Mouse (Mus musculus): Measurements from ENCODE around the gene S100a14. TPM values are rescaled to one million over a fixed set of nuclear protein-coding genes. Genes with fewer than 3 reads are reported as not detected.

S100a14 gene
- polyA plus RNA-seq, 1 experiment from 2014 or later = 0.30 TPM

GRCm38 (mm10) chr3:90576351-90577001 lies 49.8 kb downstream of the S100a14 start:
- Histone ChIP-seq H3K27me3 (ENCODE audit: low read depth, poor library complexity, severe bottlenecking) (no peaks in the 10 kb centered on the region), H3K27ac (no peak overlapping the region), H3K36me3 (no peaks in the 10 kb centered on the region), H3K4me3 (no peak overlapping the region), H3K9me3 (replicated peaks) (no peaks in the 10 kb centered on the region), H3K4me1 (no peaks in the 10 kb centered on the region)
- no peak for DNase-seq (ENCODE audit: low spot score)
- 74% methylated on average over 10 of the region's 10 CpGs for WGBS

Other genes starting within 250 kb of the S100a14 start
- 14.3 and 15.6 TPM in 2 replicates for gene Gatad2b, start 233.7 kb upstream of the S100a14 start, polyA plus RNA-seq (2016; fragmentation: Nextera tagmentation; extraction: Ambion mirVana)
- 37.4 and 41.9 TPM in 2 replicates for gene Slc27a3, start 136.9 kb upstream of the S100a14 start, polyA plus RNA-seq (2016; fragmentation: Nextera tagmentation; extraction: Ambion mirVana)
- gene Ints3, start 93.2 kb upstream of the S100a14 start, polyA plus RNA-seq (2016; fragmentation: Nextera tagmentation; extraction: Ambion mirVana) = 53.3 and 53.5 TPM in 2 replicates
- 3.5 and 4.7 TPM in 2 replicates for gene Npr1, start 61.0 kb upstream of the S100a14 start, polyA plus RNA-seq (2016; fragmentation: Nextera tagmentation; extraction: Ambion mirVana)
- gene Ilf2, start 50.7 kb upstream of the S100a14 start, polyA plus RNA-seq (2016; fragmentation: Nextera tagmentation; extraction: Ambion mirVana) = 374 and 379 TPM in 2 replicates
- gene Snapin, start 35.8 kb upstream of the S100a14 start, polyA plus RNA-seq (2016; fragmentation: Nextera tagmentation; extraction: Ambion mirVana) = 49.1 and 60.3 TPM in 2 replicates
- 175 and 194 TPM in 2 replicates for gene Chtop, start 17.4 kb upstream of the S100a14 start, polyA plus RNA-seq (2016; fragmentation: Nextera tagmentation; extraction: Ambion mirVana)
- gene S100a1, start 12.5 kb upstream of the S100a14 start, polyA plus RNA-seq (2016; fragmentation: Nextera tagmentation; extraction: Ambion mirVana) = 4.6 and 5.3 TPM in 2 replicates
- gene S100a13, start 12.4 kb upstream of the S100a14 start, polyA plus RNA-seq (2016; fragmentation: Nextera tagmentation; extraction: Ambion mirVana) = 8.5 and 10.3 TPM in 2 replicates
- 40.1 and 40.8 TPM in 2 replicates for gene S100a16, start 10.4 kb downstream of the S100a14 start, polyA plus RNA-seq (2016; fragmentation: Nextera tagmentation; extraction: Ambion mirVana)
- 0.98 TPM in 1 of 2 replicates, not detected in the other for gene S100a3, start 33.7 kb downstream of the S100a14 start, polyA plus RNA-seq (2016; fragmentation: Nextera tagmentation; extraction: Ambion mirVana)
- gene S100a2, start 63.4 kb downstream of the S100a14 start, polyA plus RNA-seq (2016; fragmentation: Nextera tagmentation; extraction: Ambion mirVana) = not detected in 2 replicates
- not detected in 2 replicates for gene Gm42674, start 75.0 kb downstream of the S100a14 start, polyA plus RNA-seq (2016; fragmentation: Nextera tagmentation; extraction: Ambion mirVana)
- 0.34 and 0.64 TPM in 2 replicates for gene S100a4, start 76.9 kb downstream of the S100a14 start, polyA plus RNA-seq (2016; fragmentation: Nextera tagmentation; extraction: Ambion mirVana)
- not detected in 2 replicates for gene S100a5, start 81.7 kb downstream of the S100a14 start, polyA plus RNA-seq (2016; fragmentation: Nextera tagmentation; extraction: Ambion mirVana)
- 11.4 and 11.6 TPM in 2 replicates for gene S100a6, start 86.0 kb downstream of the S100a14 start, polyA plus RNA-seq (2016; fragmentation: Nextera tagmentation; extraction: Ambion mirVana)
- not detected in 2 replicates for gene S100a7a, start 127.2 kb downstream of the S100a14 start, polyA plus RNA-seq (2016; fragmentation: Nextera tagmentation; extraction: Ambion mirVana)
- gene S100a8, start 142.1 kb downstream of the S100a14 start, polyA plus RNA-seq (2016; fragmentation: Nextera tagmentation; extraction: Ambion mirVana) = 1.2 TPM in 1 of 2 replicates, not detected in the other
- gene S100a9, start 168.9 kb downstream of the S100a14 start, polyA plus RNA-seq (2016; fragmentation: Nextera tagmentation; extraction: Ambion mirVana) = 0.73 TPM in 1 of 2 replicates, not detected in the other
- not detected in 2 replicates for gene Pglyrp4, start 200.1 kb downstream of the S100a14 start, polyA plus RNA-seq (2016; fragmentation: Nextera tagmentation; extraction: Ambion mirVana)

Data from limb, embryonic 10.5 days (tissue).